Mouse (Mus musculus) kidney, embryonic 14.5 days (tissue): ENCODE results near the gene Ly6g5c. TPM values are rescaled to one million over a fixed set of nuclear protein-coding genes. Genes with fewer than 3 reads are reported as not detected.

Source experiments
- ATAC-seq: fragments of 200-750 bp; cut with Nextera tagmentation; 2 replicates; pipeline ENCODE4 v1.8.0; 2017; ENCODE audit warnings: moderate number of reproducible peaks, mild to moderate bottlenecking, moderate TSS enrichment, moderate library complexity; ENCODE audit not compliant: low FRiP score, low TSS enrichment
- H3K27ac ChIP-seq: fragments of 300-500 bp; sonication (generic); 2 replicates; pipeline ENCODE4 v1.5.1; 2014; ENCODE audit warnings: low read depth, mild to moderate bottlenecking, low read length, moderate library complexity, mixed read lengths
- H3K27me3 ChIP-seq: fragments of 300-500 bp; sonication (generic); 2 replicates; pipeline ENCODE4 v1.6.1; 2014; ENCODE audit warnings: mild to moderate bottlenecking, low read length; ENCODE audit not compliant: control insufficient read depth, insufficient read depth
- H3K36me3 ChIP-seq: fragments of 300-500 bp; sonication (generic); 2 replicates; pipeline ENCODE4 v1.6.1; 2014; ENCODE audit warnings: low read length, mixed read lengths; ENCODE audit not compliant: control insufficient read depth, insufficient read depth
- H3K4me1 ChIP-seq: fragments of 300-500 bp; sonication (generic); 2 replicates; pipeline ENCODE4 v1.6.1; 2014; ENCODE audit warnings: low read length, mixed read lengths; ENCODE audit not compliant: control insufficient read depth, insufficient read depth
- H3K4me2 ChIP-seq: fragments of 300-500 bp; sonication (generic); replicated peaks from 2 replicates; pipeline ENCODE4 v1.6.1; 2014; ENCODE audit warnings: low read depth, mild to moderate bottlenecking, low read length
- H3K4me3 ChIP-seq: fragments of 300-500 bp; sonication (generic); 2 replicates; pipeline ENCODE4 v1.5.1; 2014; ENCODE audit warnings: mild to moderate bottlenecking, low read length
- H3K9ac ChIP-seq: fragments of 300-500 bp; sonication (generic); 2 replicates; pipeline ENCODE4 v1.6.1; 2014; ENCODE audit warnings: low read depth, mild to moderate bottlenecking, low read length, moderate library complexity
- H3K9me3 ChIP-seq: fragments of 300-500 bp; sonication (generic); 2 replicates; pipeline ENCODE4 v1.6.1; 2016; ENCODE audit warnings: low read length; ENCODE audit not compliant: control insufficient read depth
- WGBS: fragments of 180-500 bp; shearing (Covaris S2); extraction: QIAGEN DNeasy Blood & Tissue Kit; methylation state at CpG from one replicate; pipeline ENCODE4 v1.1.7; 2014; 5-methylcytosine and 5-hydroxymethylcytosine counted together
- polyA plus RNA-seq: library from polyadenylated mRNA; unstranded; fragments of >200 nt; fragmentation: Nextera tagmentation; extraction: Ambion mirVana; gene quantifications from 2 replicates; pipeline ENCODE4 v1.2.1, GENCODE M21; 2014

Gene Ly6g5c
- polyA plus RNA-seq, 1 experiment from 2014 or later, result not detected

DNA sequence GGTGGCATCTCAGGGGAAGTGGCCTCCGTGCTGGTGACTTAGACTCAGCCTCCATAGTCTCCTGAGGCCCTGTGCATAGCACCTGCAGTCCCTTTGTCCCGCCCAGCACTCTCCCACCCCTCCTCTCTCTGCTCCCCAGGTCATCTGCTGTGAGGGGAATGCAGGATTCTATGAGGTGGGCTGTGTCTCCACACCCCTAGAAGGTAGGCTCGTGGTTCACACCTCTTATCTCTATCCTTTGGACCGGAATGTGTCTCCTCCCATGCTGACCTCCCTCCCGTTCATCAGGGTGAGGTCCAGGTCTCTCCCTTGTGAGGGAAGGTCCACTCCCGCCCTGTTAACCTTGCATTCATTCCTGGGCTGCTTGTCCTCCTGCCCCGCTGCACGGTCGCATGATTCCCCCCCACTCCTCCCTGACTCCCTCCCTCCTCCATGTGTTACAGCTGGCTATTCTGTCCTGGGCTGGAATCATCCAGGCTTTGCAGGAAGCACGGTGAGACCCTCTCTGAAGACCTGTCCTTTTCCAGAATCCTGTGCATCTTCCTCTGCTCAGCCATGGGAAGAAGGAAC is 7.8 kb upstream of the Ly6g5c start:
- Histone ChIP-seq H3K4me3 (no peak overlapping the region), H3K9ac (peak overlapping the region; percentile 7; the same call in 1 of the 2 replicates), H3K9me3 (no peaks in the 10 kb centered on the region), H3K27me3 (no peaks in the 10 kb centered on the region), H3K4me2 (no peak overlapping the region), H3K36me3 (peaks cover 76% of the 10 kb centered on the region), H3K27ac (peak overlapping the region; percentile 30; the same call in 1 of the 2 replicates), H3K4me1 (0 out of 2 replicates have a peak, but pooled peaks cover 8% of the 10 kb centered on the region)
- ATAC-seq, result no peak
- 44% methylated on average over 10 of the region's 10 CpGs for WGBS

- 81% methylated on average over 11 of the region's 11 CpGs for WGBS
- Histone ChIP-seq H3K36me3 (peaks cover 72% of the 10 kb centered on the region), H3K4me3 (no peak overlapping the region), H3K4me2 (no peak overlapping the region), H3K4me1 (peaks cover 10% of the 10 kb centered on the region; the same call in 1 of the 2 replicates), H3K9me3 (no peaks in the 10 kb centered on the region), H3K27me3 (no peaks in the 10 kb centered on the region), H3K27ac (no peak overlapping the region), H3K9ac (peak overlapping the region; percentile 13; the same call in 1 of the 2 replicates)
- ATAC-seq, result no peak
These were observed 6.9 kb upstream of the Ly6g5c start for GRCm38 (mm10) chr17:35101161-35101560.

DNA sequence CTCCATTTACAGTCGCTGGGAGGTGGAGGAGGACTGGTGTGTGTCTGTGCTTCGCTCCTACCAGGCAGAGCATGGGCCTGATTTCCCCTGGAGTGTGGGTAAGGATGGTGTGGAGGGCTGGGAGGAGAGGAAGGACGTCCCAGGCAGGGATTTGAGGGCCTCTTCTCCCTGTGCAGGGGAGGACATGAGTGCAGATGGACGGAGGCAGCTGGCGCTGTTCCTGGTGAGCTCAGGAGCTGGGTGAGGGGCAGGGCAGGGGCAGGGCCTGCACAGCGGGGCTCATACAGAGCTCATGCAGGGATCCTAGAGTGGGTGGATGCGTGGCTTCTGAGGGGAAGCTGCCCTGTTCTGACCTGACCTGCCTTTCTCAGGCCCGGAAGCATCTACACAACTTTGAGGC is 5.8 kb upstream of the Ly6g5c start:
- Histone ChIP-seq H3K9me3 (no peaks in the 10 kb centered on the region), H3K27ac (peak overlapping the region; percentile 24; the same call in 1 of the 2 replicates), H3K4me3 (no peak overlapping the region), H3K9ac (no peak overlapping the region), H3K36me3 (peaks cover 61% of the 10 kb centered on the region), H3K4me1 (peaks cover 10% of the 10 kb centered on the region; the same call in 1 of the 2 replicates), H3K27me3 (no peaks in the 10 kb centered on the region), H3K4me2 (no peak overlapping the region)
- ATAC-seq, result peak; percentile 21; the same call in 1 of the 2 replicates
- WGBS, result 70% methylated on average over 8 of the region's 8 CpGs

DNA sequence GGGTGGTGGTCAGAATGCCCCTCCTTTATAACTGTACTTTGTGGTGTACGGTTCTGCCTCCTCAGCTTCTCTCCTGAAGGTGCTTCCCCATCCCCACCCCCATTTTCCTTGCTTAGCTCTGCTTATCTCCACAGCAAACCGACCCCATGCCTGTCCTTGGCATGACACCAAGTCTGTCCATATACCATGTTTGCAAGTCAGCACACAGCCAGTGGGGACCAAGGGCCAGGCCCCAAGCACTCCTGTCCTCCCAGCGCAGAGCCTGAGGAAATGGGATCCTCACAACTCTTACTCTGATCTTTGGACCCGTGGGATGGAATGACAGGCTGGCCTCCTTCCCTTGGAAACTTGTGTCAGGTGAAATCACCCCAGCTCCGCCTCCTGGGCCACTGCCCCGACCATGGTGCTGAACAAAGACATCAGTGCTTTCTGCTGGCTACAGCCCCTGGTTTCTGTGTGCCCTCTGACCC is 4.8 kb upstream of the Ly6g5c start:
- H3K27ac ChIP-seq, result no peak overlapping the region
- ATAC-seq, result no peak
- peaks cover 53% of the 10 kb centered on the region for H3K36me3 ChIP-seq
- H3K27me3 ChIP-seq, result no peaks in the 10 kb centered on the region
- peaks cover 10% of the 10 kb centered on the region; the same call in 1 of the 2 replicates for H3K4me1 ChIP-seq
- WGBS, result 64% methylated on average over 6 of the region's 6 CpGs
- H3K9me3 ChIP-seq, result no peaks in the 10 kb centered on the region
- H3K9ac ChIP-seq, result no peak overlapping the region
- H3K4me2 ChIP-seq, result no peak overlapping the region
- H3K4me3 ChIP-seq, result no peak overlapping the region

- ATAC-seq, result no peak
- 93% methylated on average over 7 of the region's 7 CpGs for WGBS
- peaks cover 45% of the 10 kb centered on the region for H3K36me3 ChIP-seq
- H3K9ac ChIP-seq, result no peak overlapping the region
- H3K4me3 ChIP-seq, result no peak overlapping the region
- H3K4me2 ChIP-seq, result no peak overlapping the region
- no peaks in the 10 kb centered on the region for H3K9me3 ChIP-seq
- peaks cover 10% of the 10 kb centered on the region; the same call in 1 of the 2 replicates for H3K4me1 ChIP-seq
- no peaks in the 10 kb centered on the region for H3K27me3 ChIP-seq
- no peak overlapping the region for H3K27ac ChIP-seq
These were observed 4.0 kb upstream of the Ly6g5c start for GRCm38 (mm10) chr17:35104079-35104478.

GRCm38 (mm10) chr17:35104754-35105153 is 3.3 kb upstream of the Ly6g5c start:
- WGBS, result 78% methylated on average over 6 of the region's 6 CpGs
- H3K4me1 ChIP-seq, result peaks cover 10% of the 10 kb centered on the region; the same call in 1 of the 2 replicates
- H3K4me2 ChIP-seq, result no peak overlapping the region
- no peaks in the 10 kb centered on the region for H3K27me3 ChIP-seq
- ATAC-seq, result no peak
- H3K4me3 ChIP-seq, result no peak overlapping the region
- H3K36me3 ChIP-seq, result peaks cover 39% of the 10 kb centered on the region
- no peaks in the 10 kb centered on the region for H3K9me3 ChIP-seq
- no peak overlapping the region for H3K9ac ChIP-seq
- H3K27ac ChIP-seq, result no peak overlapping the region

GRCm38 (mm10) chr17:35105740-35106389 is 2.2 kb upstream of the Ly6g5c start:
- peak; percentile 33; the same call in 1 of the 2 replicates for ATAC-seq
- peaks cover 10% of the 10 kb centered on the region; the same call in 1 of the 2 replicates for H3K4me1 ChIP-seq
- H3K27ac ChIP-seq, result no peak overlapping the region
- peaks cover 28% of the 10 kb centered on the region for H3K36me3 ChIP-seq
- no peak overlapping the region for H3K4me3 ChIP-seq
- 0 out of 2 replicates have a peak overlapping the region, but pooled peaks have one; percentile 40 for H3K9ac ChIP-seq
- H3K27me3 ChIP-seq, result no peaks in the 10 kb centered on the region
- H3K9me3 ChIP-seq, result no peaks in the 10 kb centered on the region
- H3K4me2 ChIP-seq, result peak overlapping the region; percentile 28
- 25% methylated on average over 13 of the region's 13 CpGs for WGBS

GRCm38 (mm10) chr17:35106522-35106921 is 1.6 kb upstream of the Ly6g5c start:
- no peak overlapping the region for H3K27ac ChIP-seq
- no peak overlapping the region for H3K9ac ChIP-seq
- no peak overlapping the region for H3K4me3 ChIP-seq
- H3K4me1 ChIP-seq, result peaks cover 7% of the 10 kb centered on the region; the same call in 1 of the 2 replicates
- no peak for ATAC-seq
- 76% methylated on average over 3 of the region's 3 CpGs for WGBS
- H3K4me2 ChIP-seq, result no peak overlapping the region
- peaks cover 22% of the 10 kb centered on the region for H3K36me3 ChIP-seq
- H3K9me3 ChIP-seq, result no peaks in the 10 kb centered on the region
- H3K27me3 ChIP-seq, result no peaks in the 10 kb centered on the region

DNA sequence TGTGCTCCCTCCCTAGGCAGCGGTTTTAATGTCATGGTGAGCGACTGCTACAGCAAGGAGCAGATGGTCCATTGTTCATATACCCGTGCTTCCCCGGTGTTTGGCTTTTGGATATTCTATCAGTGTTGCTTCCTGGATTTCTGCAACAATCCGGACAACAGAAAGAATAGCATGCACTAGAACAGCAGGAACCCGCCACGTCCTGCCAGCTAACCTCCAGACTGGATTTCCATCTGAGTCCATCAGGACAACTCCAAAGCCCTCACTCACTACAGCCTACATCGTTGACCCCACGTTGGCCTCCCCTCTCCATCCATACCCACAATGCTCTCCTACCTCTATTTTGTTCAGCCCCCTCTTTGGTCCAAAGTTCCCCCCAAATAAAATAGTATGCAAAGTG is 3.7 kb downstream of the Ly6g5c start:
- no peak overlapping the region for H3K27ac ChIP-seq
- 80% methylated on average over 9 of the region's 9 CpGs for WGBS
- H3K9me3 ChIP-seq, result no peaks in the 10 kb centered on the region
- peaks cover 23% of the 10 kb centered on the region for H3K36me3 ChIP-seq
- no peak overlapping the region for H3K4me2 ChIP-seq
- ATAC-seq, result no peak
- no peak overlapping the region for H3K4me3 ChIP-seq
- no peaks in the 10 kb centered on the region for H3K27me3 ChIP-seq
- H3K9ac ChIP-seq, result no peak overlapping the region
- H3K4me1 ChIP-seq, result no peaks in the 10 kb centered on the region
